Mouse (Mus musculus) T-helper 1 cell (primary cell): Measurements from ENCODE around the gene Tmem147.

Source experiments
- in situ Hi-C: fragments of 300-600 bp; cut with MboI, MseI; formaldehyde crosslinking; loops from one replicate; pipeline ENCODE4 v1.15.1; 2025; ENCODE audit warnings: high pct_unique_total_duplicates

The Tmem147 gene

GRCm38 (mm10) chr7:30728214-30728613, 1.1 kb downstream of the Tmem147 start:
- in situ Hi-C loops, result no loop called here

DNA sequence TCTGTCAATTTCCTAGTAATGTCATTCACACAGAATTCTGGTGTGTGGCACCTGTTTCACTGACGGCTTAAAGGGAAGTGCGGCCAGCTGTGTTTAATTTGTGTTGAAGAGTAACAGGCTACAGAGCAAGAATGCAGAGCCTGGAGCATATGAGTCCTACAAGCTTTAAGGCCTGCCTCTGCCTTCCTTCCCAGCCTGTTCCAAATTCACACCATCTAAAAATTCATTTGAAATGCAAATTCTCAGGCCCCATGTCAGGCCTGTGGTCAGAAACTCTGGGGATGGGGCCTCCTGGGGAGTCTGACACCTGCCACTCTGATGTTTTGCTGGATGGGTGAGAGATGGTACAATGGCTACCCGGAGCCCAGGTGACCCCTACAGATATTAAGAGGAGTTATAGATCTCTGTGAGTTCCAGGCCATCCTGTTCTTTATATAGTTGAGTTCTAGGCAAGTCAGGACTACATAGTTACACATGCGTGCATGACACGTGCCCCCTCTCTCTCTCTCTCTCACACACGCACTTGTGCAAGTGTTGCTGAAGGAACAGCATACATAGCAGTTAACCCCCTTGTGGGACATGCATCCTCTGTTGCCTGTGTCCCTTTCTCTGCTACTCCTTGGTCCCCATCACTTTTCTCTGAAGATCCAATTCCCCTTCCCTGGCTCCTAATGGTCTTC, 5.9 kb downstream of the Tmem147 start:
- in situ Hi-C loops, result loop anchor here (5.0 kb wide), 1 partner anchor 66 kb away; no protein-coding TSS in a partner anchor

- in situ Hi-C loops, result loop anchor here (5.0 kb wide), 1 partner anchor 64 kb away; no protein-coding TSS in a partner anchor
Measured at GRCm38 (mm10) chr7:30721286-30721685, 8.1 kb downstream of the Tmem147 start.

DNA sequence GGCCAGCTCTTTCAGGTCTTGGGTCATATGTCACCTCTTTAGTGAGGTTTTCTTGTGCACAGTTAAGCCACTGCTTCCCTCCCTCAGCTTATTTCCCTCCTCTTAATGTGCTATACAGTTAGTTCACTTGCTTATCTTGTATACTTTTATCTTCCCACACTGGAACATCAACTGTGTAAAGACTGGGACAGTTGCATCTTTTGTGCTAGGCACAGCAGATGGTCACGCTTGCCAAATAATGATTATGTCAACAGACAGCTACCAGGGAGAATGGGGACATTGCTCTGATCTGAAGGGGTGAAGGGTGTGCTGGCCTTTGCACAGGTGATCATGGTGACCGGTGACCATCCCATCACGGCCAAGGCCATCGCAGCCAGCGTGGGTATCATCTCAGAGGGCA, 9.7 kb downstream of the Tmem147 start:
- in situ Hi-C loops, result loop anchor here (5.0 kb wide), 1 partner anchor 62 kb away; no protein-coding TSS in a partner anchor

- in situ Hi-C loops, result no loop called here
Measured at GRCm38 (mm10) chr7:30717716-30718046, 11.7 kb downstream of the Tmem147 start.

- in situ Hi-C loops, result no loop called here
Measured at GRCm38 (mm10) chr7:30717006-30717715, 12.2 kb downstream of the Tmem147 start.

- in situ Hi-C loops, result no loop called here
Measured at GRCm38 (mm10) chr7:30711942-30712341, 17.4 kb downstream of the Tmem147 start, which contains the start of gene Atp4a. Atp4a (plus strand) TSS chr7:30712209.

DNA sequence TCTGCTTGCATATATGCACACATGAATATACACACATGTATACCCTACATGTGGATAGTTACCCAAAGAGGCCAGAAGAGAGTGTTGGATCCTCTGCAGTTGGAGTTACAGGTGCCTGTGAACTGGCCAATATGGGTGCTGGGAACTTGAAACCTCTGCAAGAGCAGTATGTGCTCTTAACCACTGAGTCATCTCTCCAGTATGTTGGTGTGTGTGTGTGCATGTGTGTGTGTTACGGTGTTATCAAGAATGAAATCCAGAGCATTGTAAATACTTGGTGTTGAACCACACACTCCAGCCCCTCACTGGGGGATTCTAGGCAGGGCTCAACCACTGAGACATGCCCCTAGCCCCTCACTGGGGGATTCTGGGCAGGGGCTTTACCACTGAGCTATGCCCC, 21.9 kb downstream of the Tmem147 start:
- in situ Hi-C loops, result no loop called here

DNA sequence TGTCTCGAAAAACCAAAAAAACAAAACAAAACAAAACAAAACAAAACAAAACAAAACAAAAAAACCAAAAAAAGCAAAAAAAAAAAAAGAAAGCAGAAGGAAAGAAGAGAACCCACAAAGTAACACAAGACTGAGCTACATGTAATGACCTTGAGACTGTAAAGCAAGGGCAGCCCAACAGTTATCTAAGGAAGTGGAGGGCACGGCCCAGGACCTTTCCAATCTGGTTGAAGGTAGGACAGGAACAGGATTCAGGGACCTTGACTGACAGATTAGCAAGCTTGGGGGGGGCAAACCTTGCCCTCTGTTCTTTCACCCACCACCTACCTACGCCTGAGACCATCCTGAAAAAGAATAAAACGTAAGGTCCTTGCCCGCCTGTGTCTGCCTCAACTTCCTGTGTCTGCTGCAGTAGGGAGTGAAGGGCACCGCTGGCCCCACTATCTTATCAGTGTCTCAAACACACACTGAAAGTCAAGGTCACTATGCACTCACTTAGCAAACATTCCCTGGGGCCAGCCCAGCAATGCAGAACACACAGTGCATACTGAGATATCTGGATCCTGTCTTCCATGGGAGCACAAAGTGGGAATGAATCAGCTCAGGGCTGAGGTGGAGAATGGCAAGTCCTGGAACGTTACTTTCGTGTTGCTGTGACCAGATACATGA, 23.0 kb downstream of the Tmem147 start:
- in situ Hi-C loops, result no loop called here

DNA sequence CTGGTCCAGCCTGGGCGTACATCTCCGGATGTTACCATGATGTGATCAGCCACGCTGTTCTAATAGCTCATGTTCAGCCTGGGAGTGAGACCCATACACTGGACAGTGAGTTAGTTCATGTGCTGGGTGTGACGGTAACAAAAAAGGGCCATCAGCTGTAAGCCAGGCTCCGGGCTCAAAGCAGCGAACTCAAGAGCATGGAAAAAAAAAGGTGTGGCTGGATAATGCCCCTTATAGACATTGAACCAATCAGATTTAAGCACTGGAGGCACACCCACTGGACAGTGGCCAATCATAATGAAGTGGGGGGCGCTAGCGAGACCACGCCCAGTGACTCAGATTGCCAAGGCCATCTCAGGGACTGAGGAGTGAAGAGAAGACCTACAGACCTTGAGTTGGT, 30.8 kb downstream of the Tmem147 start, which contains the start of gene 2200002J24Rik:
2200002J24Rik (plus strand) TSS at position 338 of the 400 bp plus-strand sequence.
- in situ Hi-C loops, result no loop called here

DNA sequence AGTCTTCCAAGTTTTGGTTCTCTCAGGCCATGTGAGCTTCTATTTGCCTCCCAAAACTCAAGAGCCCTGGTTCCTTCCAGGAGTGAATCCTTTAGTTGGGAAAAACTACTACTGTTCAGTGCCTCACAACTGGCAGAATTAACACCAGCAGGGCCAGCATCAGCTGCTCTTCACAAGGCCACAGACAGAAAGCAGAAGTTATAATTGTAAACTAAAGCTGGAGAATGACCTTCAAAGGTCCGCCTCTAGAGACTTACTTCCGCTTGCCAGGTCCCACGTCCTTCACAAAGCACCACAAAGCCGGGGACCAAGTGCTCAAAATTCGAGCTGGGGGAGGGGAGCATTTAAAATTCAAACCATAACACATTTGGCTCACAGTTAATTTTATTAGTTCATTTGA, 31.2 kb downstream of the Tmem147 start:
- in situ Hi-C loops, result no loop called here

- in situ Hi-C loops, result loop anchor here (10.0 kb wide), 1 partner anchor 1074 kb away; no protein-coding TSS in a partner anchor
Measured at GRCm38 (mm10) chr7:30688325-30688724, 41.0 kb downstream of the Tmem147 start.

DNA sequence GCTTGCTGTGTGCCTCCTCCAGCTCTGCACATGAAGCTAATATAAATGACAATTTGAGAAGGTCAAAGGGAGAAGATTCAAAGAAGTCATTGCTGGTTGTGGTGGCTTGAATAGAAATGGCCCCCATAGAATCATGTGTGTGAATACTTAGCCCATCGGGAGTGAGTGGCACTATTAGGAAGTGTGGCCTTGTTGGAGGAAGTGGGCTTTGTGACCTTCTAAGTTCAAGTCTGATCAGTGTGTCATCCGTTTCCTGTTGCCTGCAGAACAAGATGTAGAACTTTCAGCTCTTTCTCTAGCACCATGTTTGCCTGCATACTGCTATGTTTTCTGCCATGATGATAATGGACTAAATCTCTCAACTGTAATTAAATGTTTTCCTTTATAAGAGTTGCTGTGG, 45.9 kb downstream of the Tmem147 start:
- in situ Hi-C loops, result loop anchor here (10.0 kb wide), 1 partner anchor 1069 kb away; no protein-coding TSS in a partner anchor

GRCm38 (mm10) chr7:30681897-30682296, 47.4 kb downstream of the Tmem147 start:
- in situ Hi-C loops, result loop anchor here (10.0 kb wide), 1 partner anchor 1067 kb away; no protein-coding TSS in a partner anchor

DNA sequence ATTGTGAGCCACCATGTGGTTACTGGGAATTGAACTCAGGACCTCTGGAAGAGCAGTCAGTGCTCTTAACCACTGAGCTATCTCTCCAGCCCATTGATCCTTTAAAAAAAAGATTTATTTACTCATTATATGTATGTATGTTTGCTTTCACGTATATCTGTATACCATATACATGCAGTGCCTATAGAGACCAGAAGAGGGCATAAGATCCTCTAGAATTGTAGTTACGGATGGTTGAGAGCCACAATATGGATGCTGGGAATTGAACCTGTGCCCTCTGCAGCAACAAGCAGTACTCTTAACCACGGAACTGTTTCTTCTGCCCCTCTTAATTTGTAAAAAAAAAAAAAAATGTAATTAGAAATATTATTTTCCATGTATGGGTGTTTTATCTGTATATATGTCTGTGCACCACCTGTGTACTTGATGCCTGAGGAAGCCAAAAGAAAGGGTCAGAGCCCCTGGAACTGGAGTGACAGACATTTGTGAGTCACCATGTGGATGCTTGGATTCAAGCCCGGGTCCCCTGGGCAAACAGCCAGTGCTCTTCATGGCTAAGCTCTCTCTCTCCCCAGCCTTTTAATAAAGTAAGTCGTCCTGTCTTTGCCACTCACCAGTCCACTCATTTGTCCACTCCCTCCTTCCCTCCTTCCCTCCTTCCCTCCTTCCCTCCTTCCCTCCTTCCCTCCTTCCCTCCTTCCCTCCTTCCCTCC, 50.9 kb downstream of the Tmem147 start:
- in situ Hi-C loops, result no loop called here
